Mouse (Mus musculus) kidney, embryonic 14.5 days (tissue): Measurements from ENCODE around the gene Kcnk18. TPM values are rescaled to one million over a fixed set of nuclear protein-coding genes. Genes with fewer than 3 reads are reported as not detected.

Source experiments
- ATAC-seq: fragments of 200-750 bp; cut with Nextera tagmentation; 2 replicates; pipeline ENCODE4 v1.8.0; 2017; ENCODE audit warnings: moderate number of reproducible peaks, mild to moderate bottlenecking, moderate TSS enrichment, moderate library complexity; ENCODE audit not compliant: low FRiP score, low TSS enrichment
- H3K27ac ChIP-seq: fragments of 300-500 bp; sonication (generic); 2 replicates; pipeline ENCODE4 v1.5.1; 2014; ENCODE audit warnings: low read depth, mild to moderate bottlenecking, low read length, moderate library complexity, mixed read lengths
- H3K27me3 ChIP-seq: fragments of 300-500 bp; sonication (generic); 2 replicates; pipeline ENCODE4 v1.6.1; 2014; ENCODE audit warnings: mild to moderate bottlenecking, low read length; ENCODE audit not compliant: control insufficient read depth, insufficient read depth
- H3K36me3 ChIP-seq: fragments of 300-500 bp; sonication (generic); 2 replicates; pipeline ENCODE4 v1.6.1; 2014; ENCODE audit warnings: low read length, mixed read lengths; ENCODE audit not compliant: control insufficient read depth, insufficient read depth
- H3K4me1 ChIP-seq: fragments of 300-500 bp; sonication (generic); 2 replicates; pipeline ENCODE4 v1.6.1; 2014; ENCODE audit warnings: low read length, mixed read lengths; ENCODE audit not compliant: control insufficient read depth, insufficient read depth
- H3K4me2 ChIP-seq: fragments of 300-500 bp; sonication (generic); replicated peaks from 2 replicates; pipeline ENCODE4 v1.6.1; 2014; ENCODE audit warnings: low read depth, mild to moderate bottlenecking, low read length
- H3K4me3 ChIP-seq: fragments of 300-500 bp; sonication (generic); 2 replicates; pipeline ENCODE4 v1.5.1; 2014; ENCODE audit warnings: mild to moderate bottlenecking, low read length
- H3K9ac ChIP-seq: fragments of 300-500 bp; sonication (generic); 2 replicates; pipeline ENCODE4 v1.6.1; 2014; ENCODE audit warnings: low read depth, mild to moderate bottlenecking, low read length, moderate library complexity
- H3K9me3 ChIP-seq: fragments of 300-500 bp; sonication (generic); 2 replicates; pipeline ENCODE4 v1.6.1; 2016; ENCODE audit warnings: low read length; ENCODE audit not compliant: control insufficient read depth
- WGBS: fragments of 180-500 bp; shearing (Covaris S2); extraction: QIAGEN DNeasy Blood & Tissue Kit; methylation state at CpG from one replicate; pipeline ENCODE4 v1.1.7; 2014; 5-methylcytosine and 5-hydroxymethylcytosine counted together
- polyA plus RNA-seq: library from polyadenylated mRNA; unstranded; fragments of >200 nt; fragmentation: Nextera tagmentation; extraction: Ambion mirVana; gene quantifications from 2 replicates; pipeline ENCODE4 v1.2.1, GENCODE M21; 2014

The Kcnk18 gene
- polyA plus RNA-seq, 1 experiment from 2014 or later = not detected

- H3K9ac ChIP-seq = no peak overlapping the region
- 78% methylated on average over 3 of the region's 3 CpGs for WGBS
- no peak for ATAC-seq
Measured at GRCm38 (mm10) chr19:59238630-59239029, 19.6 kb downstream of the Kcnk18 start.

GRCm38 (mm10) chr19:59239124-59239817, 20.3 kb downstream of the Kcnk18 start:
- Histone ChIP-seq H3K4me2 (no peak overlapping the region), H3K36me3 (no peaks in the 10 kb centered on the region), H3K27ac (no peak overlapping the region), H3K27me3 (no peaks in the 10 kb centered on the region), H3K9ac (no peak overlapping the region), H3K4me1 (no peaks in the 10 kb centered on the region), H3K9me3 (no peaks in the 10 kb centered on the region), H3K4me3 (no peak overlapping the region)
- 30% methylated on average over 17 of the region's 17 CpGs for WGBS
- peak; percentile 62; the same call in 1 of the 2 replicates for ATAC-seq

More at GRCm38 (mm10) chr19:59238630-59239029, 19.6 kb downstream of the Kcnk18 start:
- Histone ChIP-seq H3K27ac (no peak overlapping the region), H3K4me1 (no peaks in the 10 kb centered on the region), H3K4me2 (no peak overlapping the region), H3K36me3 (no peaks in the 10 kb centered on the region), H3K27me3 (no peaks in the 10 kb centered on the region), H3K9me3 (no peaks in the 10 kb centered on the region), H3K4me3 (no peak overlapping the region)

DNA sequence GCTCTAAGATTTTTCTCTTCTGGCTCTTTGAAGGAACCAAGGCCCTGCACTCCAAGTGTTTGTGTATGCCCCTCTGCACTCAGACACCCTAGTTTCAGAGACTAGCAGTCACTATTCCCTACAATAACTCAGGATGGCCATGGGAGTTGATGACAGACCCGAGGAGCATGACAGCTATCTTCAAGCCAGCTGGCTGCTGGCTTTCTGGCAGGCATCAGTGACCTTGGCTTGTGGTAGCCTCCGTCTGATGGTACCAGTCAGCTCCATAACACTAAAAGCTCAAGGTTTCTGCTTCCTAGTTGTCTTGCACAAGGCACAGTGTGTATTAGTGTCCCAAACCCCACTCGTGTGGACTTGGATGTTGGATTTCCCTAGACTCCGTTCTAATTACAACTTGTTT, 23.0 kb downstream of the Kcnk18 start:
- Histone ChIP-seq H3K27ac (no peak overlapping the region), H3K4me3 (no peak overlapping the region), H3K4me1 (no peaks in the 10 kb centered on the region), H3K4me2 (no peak overlapping the region), H3K27me3 (no peaks in the 10 kb centered on the region), H3K9me3 (no peaks in the 10 kb centered on the region), H3K36me3 (no peaks in the 10 kb centered on the region), H3K9ac (no peak overlapping the region)
- no peak for ATAC-seq
- WGBS = 87% methylated on average over 4 of the region's 4 CpGs

DNA sequence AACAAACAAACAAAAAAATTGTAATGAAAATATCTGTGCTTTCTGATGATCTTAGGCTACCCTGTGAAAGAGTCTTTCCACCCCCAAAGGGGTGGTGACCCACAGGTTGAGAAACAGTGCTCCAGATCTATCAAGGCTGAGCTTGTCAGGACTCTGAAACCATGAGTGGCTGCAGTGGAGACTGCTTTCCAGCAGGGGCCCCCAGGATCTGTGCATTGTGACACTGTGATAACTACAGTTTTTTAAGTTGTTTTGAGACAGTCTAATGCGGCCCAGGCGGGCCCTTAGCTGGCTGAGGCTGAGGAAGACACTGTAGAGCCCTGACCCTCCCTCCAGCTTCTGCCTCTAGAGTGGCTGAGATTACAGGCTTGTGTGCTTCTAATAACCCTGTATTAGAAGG, 24.0 kb downstream of the Kcnk18 start:
- H3K27ac ChIP-seq = no peak overlapping the region
- H3K4me2 ChIP-seq = no peak overlapping the region
- no peaks in the 10 kb centered on the region for H3K36me3 ChIP-seq
- no peak overlapping the region for H3K4me3 ChIP-seq
- H3K9me3 ChIP-seq = no peaks in the 10 kb centered on the region
- no peak overlapping the region for H3K9ac ChIP-seq
- WGBS = 76% methylated on average over 2 of the region's 2 CpGs
- H3K27me3 ChIP-seq = no peaks in the 10 kb centered on the region
- H3K4me1 ChIP-seq = no peaks in the 10 kb centered on the region
- no peak for ATAC-seq

GRCm38 (mm10) chr19:59248144-59248543, 29.1 kb downstream of the Kcnk18 start:
- H3K4me1 ChIP-seq = no peaks in the 10 kb centered on the region
- no peak overlapping the region for H3K4me3 ChIP-seq
- WGBS = 82% methylated on average over 4 of the region's 4 CpGs
- H3K4me2 ChIP-seq = no peak overlapping the region
- H3K9ac ChIP-seq = no peak overlapping the region
- no peak overlapping the region for H3K27ac ChIP-seq
- no peaks in the 10 kb centered on the region for H3K36me3 ChIP-seq
- H3K9me3 ChIP-seq = no peaks in the 10 kb centered on the region
- ATAC-seq = no peak
- no peaks in the 10 kb centered on the region for H3K27me3 ChIP-seq

DNA sequence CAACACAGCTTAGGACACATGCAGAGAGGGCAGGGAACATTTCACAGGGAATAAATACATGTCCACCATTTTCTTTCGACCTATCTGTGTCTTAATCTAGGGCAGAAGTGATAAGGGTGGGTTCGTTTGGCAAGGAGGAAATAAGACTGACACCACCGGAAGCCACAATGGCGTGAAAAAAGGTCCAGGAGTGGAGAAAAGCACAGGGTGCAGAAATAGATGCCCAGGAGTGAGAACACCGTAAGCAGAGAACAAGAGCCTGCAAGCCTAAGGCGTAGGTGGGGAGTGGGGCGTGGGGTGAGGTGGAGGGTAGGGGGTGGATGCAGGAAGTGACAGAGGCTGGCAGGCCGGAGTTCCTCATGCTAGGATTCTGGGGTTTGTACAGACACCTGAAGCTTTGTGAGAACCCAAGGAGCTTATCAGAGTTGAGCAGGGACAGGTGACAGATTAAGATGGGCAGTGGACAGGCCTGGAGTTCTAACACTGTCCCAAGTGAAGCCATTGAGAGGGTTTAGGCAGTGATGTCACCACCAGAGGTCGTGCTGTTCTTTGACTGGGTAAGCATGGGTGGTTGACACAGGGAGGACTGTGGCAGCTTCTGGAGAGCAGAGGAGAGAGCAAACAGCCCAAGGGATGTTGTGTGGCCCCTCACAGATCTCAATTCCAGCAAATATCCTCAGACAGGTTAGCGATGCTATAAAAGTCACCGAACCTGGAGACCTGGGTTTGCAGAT, 29.7 kb downstream of the Kcnk18 start:
- no peaks in the 10 kb centered on the region for H3K9me3 ChIP-seq
- H3K36me3 ChIP-seq = no peaks in the 10 kb centered on the region
- no peak overlapping the region for H3K4me2 ChIP-seq
- no peak overlapping the region for H3K4me3 ChIP-seq
- H3K4me1 ChIP-seq = no peaks in the 10 kb centered on the region
- no peak for ATAC-seq
- WGBS = 74% methylated on average over 11 of the region's 11 CpGs
- H3K9ac ChIP-seq = no peak overlapping the region
- H3K27me3 ChIP-seq = no peaks in the 10 kb centered on the region
- H3K27ac ChIP-seq = no peak overlapping the region

- no peaks in the 10 kb centered on the region for H3K4me1 ChIP-seq
- H3K4me3 ChIP-seq = no peak overlapping the region
- H3K36me3 ChIP-seq = no peaks in the 10 kb centered on the region
- ATAC-seq = no peak
- H3K27ac ChIP-seq = no peak overlapping the region
- H3K4me2 ChIP-seq = no peak overlapping the region
- no peak overlapping the region for H3K9ac ChIP-seq
- H3K27me3 ChIP-seq = no peaks in the 10 kb centered on the region
- WGBS = 62% methylated on average over 2 of the region's 2 CpGs
- 0 out of 2 replicates have a peak, but pooled peaks cover 4% of the 10 kb centered on the region for H3K9me3 ChIP-seq
Measured at GRCm38 (mm10) chr19:59252651-59253050, 33.6 kb downstream of the Kcnk18 start.

DNA sequence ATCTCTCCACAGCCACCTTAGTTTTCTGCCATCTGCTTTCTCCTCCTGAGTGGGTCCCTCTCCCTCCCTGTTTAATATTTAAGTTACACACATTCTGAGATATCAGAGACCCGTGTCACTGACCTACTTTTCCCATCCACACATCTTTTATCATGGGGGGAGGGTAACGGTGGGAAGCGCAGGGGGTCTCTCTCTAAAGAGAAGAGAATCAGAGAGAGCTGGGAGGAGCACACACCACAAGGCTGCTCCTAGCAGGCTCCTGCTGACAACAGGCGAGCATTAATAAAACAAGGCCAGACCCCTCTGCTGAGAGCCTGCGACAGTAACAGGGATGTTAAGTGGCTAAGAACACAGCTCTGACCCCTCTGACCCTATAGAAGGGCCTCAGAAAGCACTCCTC, 40.6 kb downstream of the Kcnk18 start:
- no peak for ATAC-seq
- no peak overlapping the region for H3K9ac ChIP-seq
- 0 out of 2 replicates have a peak, but pooled peaks cover 4% of the 10 kb centered on the region for H3K9me3 ChIP-seq
- no peak overlapping the region for H3K4me2 ChIP-seq
- no peak overlapping the region for H3K27ac ChIP-seq
- 50% methylated on average over 5 of the region's 5 CpGs for WGBS
- H3K36me3 ChIP-seq = no peaks in the 10 kb centered on the region
- peaks cover 8% of the 10 kb centered on the region for H3K4me1 ChIP-seq
- H3K4me3 ChIP-seq = no peak overlapping the region
- peaks cover 11% of the 10 kb centered on the region for H3K27me3 ChIP-seq
